21 mouse cellular contexts compared by ENCODE assay signal in the genomic region with DNA sequence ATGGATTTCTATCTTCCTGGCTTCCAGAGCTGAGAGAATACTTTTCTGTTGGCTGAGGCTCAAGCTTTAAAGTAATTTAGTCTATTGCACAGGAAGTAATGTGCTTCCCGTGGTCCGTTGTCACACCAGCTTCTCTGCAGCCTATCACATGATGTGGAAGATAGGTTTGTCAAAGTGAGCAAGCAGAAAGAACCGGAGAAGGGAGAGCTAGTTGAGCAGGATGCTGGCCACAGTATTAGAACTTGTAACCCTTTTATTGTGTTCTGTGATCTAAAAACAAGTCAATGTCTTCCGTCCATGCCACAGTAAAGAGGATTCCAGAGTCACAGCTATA. TPM values are rescaled to one million over a fixed set of nuclear protein-coding genes. Genes with fewer than 3 reads are reported as not detected.
DNase-seq lines count a peak whose midpoint lies in the region; ATAC-seq and TF ChIP-seq lines count a peak whose summit lies in the region.
"Had no signal": no experiment of that assay in that cellular context is flagged by ENCODE, and none has a peak within 500 bp of the region (broad histone marks: within the 10 kb centered on the region; RNA-seq: fewer than 3 reads in every experiment).

No protein-coding gene starts in this region.

- TF ChIP-seq POLR2A in heart, adult 2 months (IDR thresholded peaks at IDR 0.05; ENCODE audit: insufficient read depth, low read depth, low read length): no peak

- no peaks in the 10 kb centered on the region for H3K36me3 ChIP-seq in heart, embryonic 11.5 days (ENCODE audit: control insufficient read depth, insufficient read depth, low read length)
- H3K36me3 ChIP-seq in heart, adult 2 months (ENCODE audit: control insufficient read depth, insufficient read depth, low read length): no peaks in the 10 kb centered on the region
- H3K36me3 ChIP-seq in kidney, embryonic 15.5 days: no peaks in the 10 kb centered on the region
- no peaks in the 10 kb centered on the region for H3K36me3 ChIP-seq in midbrain, embryonic 15.5 days (replicated peaks)
- no peaks in the 10 kb centered on the region for H3K36me3 ChIP-seq in midbrain, postnatal 0 days (ENCODE audit: insufficient read depth, low read length)
- H3K36me3 ChIP-seq: embryonic facial prominence, embryonic 12.5 days; hindbrain, embryonic 15.5 days; limb, embryonic 13.5 days; midbrain, embryonic 12.5 days had no signal

- H3K79me2 ChIP-seq in heart, adult 2 months (replicated peaks; ENCODE audit: control insufficient read depth, insufficient read depth, low read length): no peaks in the 10 kb centered on the region

- no peak overlapping the region for H3K9ac ChIP-seq in heart, embryonic 11.5 days (ENCODE audit: low read depth, low read length)
- no peak overlapping the region for H3K9ac ChIP-seq in heart, adult 2 months (ENCODE audit: low read depth, low read length)
- H3K9ac ChIP-seq in kidney, embryonic 15.5 days: no peak overlapping the region
- no peak overlapping the region for H3K9ac ChIP-seq in midbrain, embryonic 15.5 days
- no peak overlapping the region for H3K9ac ChIP-seq in midbrain, postnatal 0 days (replicated peaks; ENCODE audit: low read length, poor library complexity, severe bottlenecking)
- H3K9ac ChIP-seq: embryonic facial prominence, embryonic 12.5 days; hindbrain, embryonic 15.5 days; limb, embryonic 13.5 days; liver, embryonic 14.5 days; midbrain, embryonic 12.5 days had no signal

- no peaks in the 10 kb centered on the region for H3K27me3 ChIP-seq in heart, embryonic 11.5 days (ENCODE audit: control insufficient read depth, insufficient read depth, low read length)
- H3K27me3 ChIP-seq in heart, adult 2 months (ENCODE audit: control insufficient read depth, insufficient read depth, low read length): no peaks in the 10 kb centered on the region
- H3K27me3 ChIP-seq in kidney, embryonic 15.5 days: no peaks in the 10 kb centered on the region
- no peaks in the 10 kb centered on the region for H3K27me3 ChIP-seq in midbrain, embryonic 15.5 days (replicated peaks)
- H3K27me3 ChIP-seq in midbrain, postnatal 0 days (ENCODE audit: insufficient read depth, low read length): no peaks in the 10 kb centered on the region
- H3K27me3 ChIP-seq: embryonic facial prominence, embryonic 12.5 days; hindbrain, embryonic 15.5 days; limb, embryonic 13.5 days; midbrain, embryonic 12.5 days had no signal

- no peak for TF ChIP-seq EP300 in heart, adult 2 months (IDR thresholded peaks at IDR 0.05; ENCODE audit: insufficient read depth, low read depth, low read length)

- TF ChIP-seq CTCF in heart, adult 2 months (IDR thresholded peaks at IDR 0.05): no peak
- TF ChIP-seq CTCF in midbrain, postnatal 0 days (IDR thresholded peaks at IDR 0.05): no peak

- 42% methylated on average over 4 of the region's 4 CpGs for WGBS in heart, embryonic 11.5 days (ENCODE audit: insufficient replicate concordance)
- WGBS in heart, adult 2 months: 21% methylated on average over 4 of the region's 4 CpGs
- WGBS in kidney, embryonic 15.5 days: 53% methylated on average over 4 of the region's 4 CpGs
- WGBS in midbrain, embryonic 15.5 days: 67% methylated on average over 4 of the region's 4 CpGs
- 76% methylated on average over 4 of the region's 4 CpGs for WGBS in midbrain, postnatal 0 days

- H3K4me2 ChIP-seq in heart, embryonic 11.5 days: peak overlapping the region; percentile 17; the same call in 1 of the 2 replicates
- no peak overlapping the region for H3K4me2 ChIP-seq in kidney, embryonic 15.5 days
- no peak overlapping the region for H3K4me2 ChIP-seq in midbrain, embryonic 15.5 days
- H3K4me2 ChIP-seq in midbrain, postnatal 0 days (ENCODE audit: low read depth, low read length, poor library complexity, severe bottlenecking): no peak overlapping the region
- H3K4me2 ChIP-seq: embryonic facial prominence, embryonic 12.5 days; hindbrain, embryonic 15.5 days; limb, embryonic 13.5 days; midbrain, embryonic 12.5 days had no signal

- no peak overlapping the region for H3K27ac ChIP-seq in heart, embryonic 11.5 days (ENCODE audit: low read depth, low read length)
- H3K27ac ChIP-seq in heart, adult 2 months: no peak overlapping the region
- H3K27ac ChIP-seq in kidney, embryonic 15.5 days: 0 out of 2 replicates have a peak overlapping the region, but pooled peaks have one; percentile 18
- peak overlapping the region; percentile 17; the same call in 1 of the 2 replicates for H3K27ac ChIP-seq in midbrain, embryonic 15.5 days
- H3K27ac ChIP-seq in midbrain, postnatal 0 days (ENCODE audit: low read depth, low read length): no peak overlapping the region
- H3K27ac ChIP-seq: embryonic facial prominence, embryonic 12.5 days; hindbrain, embryonic 15.5 days; limb, embryonic 13.5 days; liver, embryonic 14.5 days; midbrain, embryonic 12.5 days had no signal

- intact Hi-C loops in heart, adult 2 months (cut with DNase I): no loop called here

- no peak for DNase-seq in heart, adult 2 months
- DNase-seq in kidney, postnatal 25 days: no peak
- no peak for DNase-seq in midbrain, postnatal 0 days (ENCODE audit: low spot score)
- DNase-seq in adrenal gland, postnatal 36 days: no peak
- no peak for DNase-seq in cerebellum, adult 18-20 months
- DNase-seq: cerebellum, adult 8-10 months; gastrocnemius, postnatal 10 days; lung, postnatal 36 days; right cerebral cortex, postnatal 25 days; thymus, adult 2 months had no signal

- H3K4me3 ChIP-seq in heart, embryonic 11.5 days (ENCODE audit: low read depth, low read length): no peak overlapping the region
- no peak overlapping the region for H3K4me3 ChIP-seq in heart, adult 2 months
- no peak overlapping the region for H3K4me3 ChIP-seq in kidney, embryonic 15.5 days (replicated peaks)
- no peak overlapping the region for H3K4me3 ChIP-seq in midbrain, embryonic 15.5 days
- H3K4me3 ChIP-seq in midbrain, postnatal 0 days (ENCODE audit: low read depth, low read length): no peak overlapping the region
- H3K4me3 ChIP-seq: embryonic facial prominence, embryonic 12.5 days; hindbrain, embryonic 15.5 days; limb, embryonic 13.5 days; midbrain, embryonic 12.5 days had no signal

- peaks cover 8% of the 10 kb centered on the region for H3K4me1 ChIP-seq in heart, embryonic 11.5 days (ENCODE audit: control insufficient read depth, insufficient read depth, low read length)
- H3K4me1 ChIP-seq in heart, adult 2 months (ENCODE audit: control insufficient read depth, insufficient read depth, low read length): peaks cover 5% of the 10 kb centered on the region
- peaks cover 18% of the 10 kb centered on the region for H3K4me1 ChIP-seq in kidney, embryonic 15.5 days
- peaks cover 17% of the 10 kb centered on the region for H3K4me1 ChIP-seq in midbrain, embryonic 15.5 days
- peaks cover 5% of the 10 kb centered on the region; the same call in 1 of the 2 replicates for H3K4me1 ChIP-seq in midbrain, postnatal 0 days (ENCODE audit: insufficient read depth, low read length)
- H3K4me1 ChIP-seq: embryonic facial prominence, embryonic 12.5 days; limb, embryonic 13.5 days had no signal

- ATAC-seq in heart, embryonic 11.5 days (replicated peaks; ENCODE audit: insufficient number of reproducible peaks, low FRiP score, low TSS enrichment): no peak
- no peak for ATAC-seq in kidney, embryonic 15.5 days (replicated peaks; ENCODE audit: low FRiP score)
- no peak for ATAC-seq in midbrain, embryonic 15.5 days (replicated peaks)
- ATAC-seq in midbrain, postnatal 0 days (ENCODE audit: low FRiP score): no peak
- ATAC-seq: forebrain, embryonic 14.5 days; intestine, embryonic 16.5 days had no signal

- H3K9me3 ChIP-seq in heart, embryonic 11.5 days (replicated peaks; ENCODE audit: control insufficient read depth, low read length): no peaks in the 10 kb centered on the region
- H3K9me3 ChIP-seq in kidney, embryonic 15.5 days (replicated peaks): no peaks in the 10 kb centered on the region
- no peaks in the 10 kb centered on the region for H3K9me3 ChIP-seq in midbrain, embryonic 15.5 days
- no peaks in the 10 kb centered on the region for H3K9me3 ChIP-seq in midbrain, postnatal 0 days (ENCODE audit: low read length)
- H3K9me3 ChIP-seq: embryonic facial prominence, embryonic 12.5 days; hindbrain, embryonic 15.5 days; limb, embryonic 13.5 days; midbrain, embryonic 12.5 days had no signal

RNA-seq across cellular contexts. Expression of a gene that starts 50.2 kb away (rescaled TPM):
- polyA plus RNA-seq in heart, embryonic 11.5 days (2014; fragmentation: Nextera tagmentation; extraction: Ambion mirVana): 0.27 and 0.49 TPM in 2 replicates
- total RNA-seq in heart, adult 2 months (2021): not detected
- polyA plus RNA-seq in heart, adult 2 months (2012; rRNA removed): 0.06 TPM in 2 replicates
- polyA plus RNA-seq in kidney, embryonic 15.5 days (2015; fragmentation: Nextera tagmentation; extraction: Ambion mirVana): 0.10 and 0.14 TPM in 2 replicates
- polyA plus RNA-seq in midbrain, embryonic 15.5 days (2015; fragmentation: Nextera tagmentation; extraction: Ambion mirVana): 42.0 and 46.9 TPM in 2 replicates
- 40.7 and 68.0 TPM in 2 replicates for total RNA-seq in midbrain, postnatal 0 days (2014; rRNA removed)
- polyA plus RNA-seq in midbrain, postnatal 0 days (2015; fragmentation: Nextera tagmentation; extraction: Ambion mirVana): 31.1 and 32.1 TPM in 2 replicates
- total RNA-seq in adrenal gland, postnatal 36 days (2021): under 1 TPM in 1 of 2 experiments, not detected in 1; 0.07 TPM
- total RNA-seq: neutrophil, adult 5-6 weeks had no signal

RNA-seq across cellular contexts. Expression of a gene that starts 52.8 kb away (rescaled TPM):
- polyA plus RNA-seq in heart, embryonic 11.5 days (2014; fragmentation: Nextera tagmentation; extraction: Ambion mirVana): 6.3 and 7.2 TPM in 2 replicates
- total RNA-seq in heart, adult 2 months (2021): 1 to 10 TPM; 1.5 to 2.1 TPM
- 0.43 and 0.70 TPM in 2 replicates for polyA plus RNA-seq in heart, adult 2 months (2012; rRNA removed)
- 21.4 and 23.3 TPM in 2 replicates for polyA plus RNA-seq in kidney, embryonic 15.5 days (2015; fragmentation: Nextera tagmentation; extraction: Ambion mirVana)
- polyA plus RNA-seq in midbrain, embryonic 15.5 days (2015; fragmentation: Nextera tagmentation; extraction: Ambion mirVana): 11.5 and 12.4 TPM in 2 replicates
- 8.1 and 11.6 TPM in 2 replicates for total RNA-seq in midbrain, postnatal 0 days (2014; rRNA removed)
- 12.0 and 12.3 TPM in 2 replicates for polyA plus RNA-seq in midbrain, postnatal 0 days (2015; fragmentation: Nextera tagmentation; extraction: Ambion mirVana)
- 1 to 10 TPM; 4.2 to 7.6 TPM for total RNA-seq in adrenal gland, postnatal 36 days (2021)
- total RNA-seq: neutrophil, adult 5-6 weeks had no signal

Comparison
In these comparisons a context has a peak if more than half of its experiments do, and no peak if none do; other contexts are left out.
1. H3K27ac ChIP-seq: peak in kidney, embryonic 15.5 days (single experiment) and midbrain, embryonic 15.5 days (single experiment); none in heart, embryonic 11.5 days (single experiment), heart, adult 2 months (single experiment) and midbrain, postnatal 0 days (single experiment).
2. RNA of a gene that starts 50.2 kb away (polyA plus RNA-seq): 42.0 to 46.9 TPM in midbrain, embryonic 15.5 days and 31.1 to 32.1 TPM in midbrain, postnatal 0 days; 0.27 to 0.49 TPM in heart, embryonic 11.5 days, 0.10 to 0.14 TPM in kidney, embryonic 15.5 days and 0.06 TPM in heart, adult 2 months; every median in the first group is over 10 times any median in the second.